Mouse (Mus musculus) stomach, embryonic 14.5 days (tissue): Measurements from ENCODE around the gene Hoxa6. TPM values are rescaled to one million over a fixed set of nuclear protein-coding genes. Genes with fewer than 3 reads are reported as not detected.

Source experiments
- ATAC-seq: fragments of 200-750 bp; cut with Nextera tagmentation; 2 replicates; pipeline ENCODE4 v1.8.0; 2017; ENCODE audit warnings: low read depth, moderate TSS enrichment; ENCODE audit not compliant: insufficient number of reproducible peaks, insufficient read depth, low FRiP score
- H3K27ac ChIP-seq: fragments of 300-500 bp; sonication (generic); 2 replicates; pipeline ENCODE4 v1.5.1; 2014; ENCODE audit warnings: mild to moderate bottlenecking, low read length, moderate library complexity, mixed read lengths
- H3K27me3 ChIP-seq: fragments of 300-500 bp; sonication (generic); 2 replicates; pipeline ENCODE4 v1.6.1; 2014; ENCODE audit warnings: low read length, control low read depth, mixed read lengths; ENCODE audit not compliant: control insufficient read depth, insufficient read depth
- H3K36me3 ChIP-seq: fragments of 300-500 bp; sonication (generic); 2 replicates; pipeline ENCODE4 v1.6.1; 2014; ENCODE audit warnings: mild to moderate bottlenecking, control low read depth, low read length, moderate library complexity, mixed read lengths; ENCODE audit not compliant: control insufficient read depth, insufficient read depth
- H3K4me1 ChIP-seq: fragments of 300-500 bp; sonication (generic); 2 replicates; pipeline ENCODE4 v1.6.1; 2014; ENCODE audit warnings: low read length, control low read depth, mixed read lengths; ENCODE audit not compliant: control insufficient read depth, insufficient read depth
- H3K4me2 ChIP-seq: fragments of 300-500 bp; sonication (generic); replicated peaks from 2 replicates; pipeline ENCODE4 v1.6.1; 2014; ENCODE audit warnings: low read depth, low read length, control low read depth
- H3K4me3 ChIP-seq: fragments of 300-500 bp; sonication (generic); 2 replicates; pipeline ENCODE4 v1.5.1; 2014; ENCODE audit warnings: low read depth, low read length, control low read depth
- H3K9ac ChIP-seq: fragments of 300-500 bp; sonication (generic); replicated peaks from 2 replicates; pipeline ENCODE4 v1.6.1; 2014; ENCODE audit warnings: low read depth, mild to moderate bottlenecking, control low read depth, low read length, moderate library complexity, mixed read lengths
- H3K9me3 ChIP-seq: fragments of 300-500 bp; sonication (generic); 2 replicates; pipeline ENCODE4 v1.6.1; 2016; ENCODE audit warnings: low read depth, low read length, control low read depth; ENCODE audit not compliant: control insufficient read depth
- WGBS: fragments of 180-500 bp; shearing (Covaris S2); extraction: QIAGEN DNeasy Blood & Tissue Kit; methylation state at CpG from one replicate; pipeline ENCODE4 v1.1.7; 2014; 5-methylcytosine and 5-hydroxymethylcytosine counted together
- polyA plus RNA-seq: library from polyadenylated mRNA; unstranded; fragments of >200 nt; fragmentation: Nextera tagmentation; extraction: Ambion mirVana; gene quantifications from 2 replicates; pipeline ENCODE4 v1.2.1, GENCODE M21; 2014

The Hoxa6 gene
- polyA plus RNA-seq, 1 experiment from 2014 or later = 3.4 TPM

GRCm38 (mm10) chr6:52243681-52244121 lies 35.2 kb upstream of the Hoxa6 start:
- no peak for ATAC-seq
- Histone ChIP-seq H3K4me2 (no peak overlapping the region), H3K4me1 (no peaks in the 10 kb centered on the region; the same call in 1 of the 2 replicates), H3K27ac (no peak overlapping the region), H3K9ac (no peak overlapping the region), H3K27me3 (peaks cover 74% of the 10 kb centered on the region), H3K4me3 (no peak overlapping the region), H3K9me3 (no peaks in the 10 kb centered on the region), H3K36me3 (no peaks in the 10 kb centered on the region)
- WGBS = 0% methylated on average over 12 of the region's 12 CpGs

DNA sequence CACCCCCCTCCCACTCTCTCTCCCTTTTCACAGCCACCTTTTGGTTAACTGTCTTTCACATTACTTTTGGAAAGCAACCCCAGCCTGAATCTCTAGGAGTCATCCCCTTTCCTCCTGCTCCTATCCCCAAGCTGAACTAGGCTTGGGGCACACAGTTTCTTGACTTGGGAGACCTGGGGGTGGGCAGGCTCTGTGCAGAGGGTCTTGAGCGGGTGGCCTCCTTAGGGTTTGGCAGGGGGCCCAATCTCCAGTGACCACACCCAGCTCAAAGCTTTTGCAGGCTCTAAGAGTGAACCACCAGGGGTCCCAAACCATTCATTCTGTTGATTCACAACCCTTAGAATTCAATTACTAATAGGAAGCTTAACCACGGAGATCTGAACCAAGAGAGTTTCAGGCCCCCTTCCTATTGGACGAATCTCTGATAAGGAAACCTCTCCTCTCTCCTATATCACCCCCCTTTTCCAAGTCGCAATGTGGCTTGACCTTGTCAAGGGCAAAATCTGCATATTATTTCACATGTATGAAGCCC lies 34.3 kb upstream of the Hoxa6 start:
- Histone ChIP-seq H3K4me2 (no peak overlapping the region), H3K4me3 (no peak overlapping the region), H3K27ac (no peak overlapping the region), H3K27me3 (peaks cover 68% of the 10 kb centered on the region), H3K36me3 (no peaks in the 10 kb centered on the region), H3K9me3 (no peaks in the 10 kb centered on the region), H3K9ac (no peak overlapping the region), H3K4me1 (no peaks in the 10 kb centered on the region; the same call in 1 of the 2 replicates)
- WGBS = 2% methylated on average over 4 of the region's 4 CpGs
- ATAC-seq = no peak

GRCm38 (mm10) chr6:52241001-52241621 lies 32.6 kb upstream of the Hoxa6 start:
- 2% methylated on average over 9 of the region's 9 CpGs for WGBS
- Histone ChIP-seq H3K27ac (no peak overlapping the region), H3K27me3 (peaks cover 65% of the 10 kb centered on the region), H3K4me2 (no peak overlapping the region), H3K9ac (no peak overlapping the region), H3K4me3 (no peak overlapping the region), H3K4me1 (no peaks in the 10 kb centered on the region; the same call in 1 of the 2 replicates), H3K36me3 (no peaks in the 10 kb centered on the region), H3K9me3 (no peaks in the 10 kb centered on the region)
- ATAC-seq = no peak

DNA sequence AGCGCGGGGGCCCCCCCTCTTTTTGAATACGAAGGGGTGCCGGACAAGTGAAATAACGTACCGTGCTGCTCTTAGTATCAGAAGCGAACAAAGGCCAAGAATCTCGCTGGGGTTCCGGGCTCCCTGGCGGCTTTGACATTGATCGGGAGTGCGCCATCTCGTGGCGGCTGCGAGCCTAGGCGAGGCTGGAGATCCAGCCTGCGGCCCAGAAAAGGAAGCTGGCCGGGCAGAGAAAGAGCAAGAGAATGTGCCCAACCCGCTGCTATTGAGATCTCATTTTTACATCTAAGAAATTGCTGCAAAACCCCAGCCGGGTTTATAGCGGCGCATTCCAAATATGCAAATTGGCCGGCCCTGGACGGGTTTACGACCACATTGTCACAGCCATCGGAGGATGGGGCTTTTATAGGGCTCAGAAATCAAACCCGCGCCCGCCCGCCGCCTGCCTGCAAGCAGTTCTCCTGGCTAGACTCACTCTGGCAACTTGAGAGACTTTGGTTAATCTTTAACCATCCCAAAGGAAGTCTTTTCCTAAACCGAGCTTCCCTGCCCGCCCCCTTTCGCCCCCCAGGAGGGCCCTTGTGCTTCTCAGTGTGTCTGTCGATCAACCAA lies 32.0 kb upstream of the Hoxa6 start, which contains the start of gene Hoxa10:
TSS of gene Hoxa10 (minus strand) at position 466 of the 612 bp plus-strand sequence.
- Histone ChIP-seq H3K9ac (no peak within 1 kb of the TSS), H3K4me1 (no peaks in the 10 kb centered on the region; the same call in 1 of the 2 replicates), H3K4me2 (peak within 1 kb of the TSS; percentile 20; the same call in 1 of the 2 replicates), H3K4me3 (peak within 1 kb of the TSS; percentile 14), H3K27me3 (peaks cover 65% of the 10 kb centered on the region), H3K9me3 (no peaks in the 10 kb centered on the region), H3K36me3 (no peaks in the 10 kb centered on the region), H3K27ac (no peak within 1 kb of the TSS)
- 1% methylated on average over 35 of the region's 35 CpGs for WGBS
- ATAC-seq = no peak

DNA sequence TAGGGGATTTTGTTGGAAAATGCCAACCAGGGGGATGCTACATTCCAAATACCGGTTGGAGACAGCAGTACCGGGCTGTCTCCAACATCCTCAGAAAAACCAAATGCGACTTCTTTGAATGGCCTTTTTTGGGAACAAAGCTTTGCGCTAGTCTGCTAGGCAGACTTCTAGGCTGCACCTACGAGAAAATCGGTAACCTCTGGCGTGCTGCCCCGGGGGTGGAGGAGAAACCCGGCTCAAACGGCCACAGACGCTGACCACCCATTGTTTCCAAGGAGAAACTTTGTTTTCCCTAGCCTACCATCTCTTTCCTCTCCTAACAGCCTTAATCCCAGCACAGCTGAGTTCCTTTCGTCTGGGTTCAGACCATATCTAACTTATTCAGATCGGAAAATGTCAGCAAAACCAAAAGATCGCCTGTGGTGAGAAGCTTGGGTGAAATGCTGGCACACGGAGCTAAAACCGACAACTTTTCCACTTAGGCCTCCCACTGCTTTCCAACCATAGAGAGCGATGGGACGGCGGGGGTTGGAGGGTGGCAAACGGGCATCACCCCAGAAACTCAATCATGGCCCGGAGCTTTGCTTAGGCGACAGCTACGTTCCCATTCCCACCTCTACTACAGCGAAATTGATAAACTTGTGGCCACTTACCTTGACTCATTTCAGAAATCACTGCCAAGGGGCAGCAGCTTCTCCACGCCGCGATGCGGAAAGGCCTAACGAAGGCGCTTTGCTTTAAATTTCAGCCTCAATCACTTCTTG lies 31.3 kb upstream of the Hoxa6 start:
- Histone ChIP-seq H3K9me3 (no peaks in the 10 kb centered on the region), H3K36me3 (no peaks in the 10 kb centered on the region), H3K4me1 (no peaks in the 10 kb centered on the region; the same call in 1 of the 2 replicates), H3K4me3 (peak overlapping the region; percentile 14), H3K27me3 (peaks cover 65% of the 10 kb centered on the region), H3K4me2 (peak overlapping the region; percentile 20; the same call in 1 of the 2 replicates), H3K9ac (no peak overlapping the region), H3K27ac (no peak overlapping the region)
- no peak for ATAC-seq
- WGBS = 3% methylated on average over 30 of the region's 30 CpGs

DNA sequence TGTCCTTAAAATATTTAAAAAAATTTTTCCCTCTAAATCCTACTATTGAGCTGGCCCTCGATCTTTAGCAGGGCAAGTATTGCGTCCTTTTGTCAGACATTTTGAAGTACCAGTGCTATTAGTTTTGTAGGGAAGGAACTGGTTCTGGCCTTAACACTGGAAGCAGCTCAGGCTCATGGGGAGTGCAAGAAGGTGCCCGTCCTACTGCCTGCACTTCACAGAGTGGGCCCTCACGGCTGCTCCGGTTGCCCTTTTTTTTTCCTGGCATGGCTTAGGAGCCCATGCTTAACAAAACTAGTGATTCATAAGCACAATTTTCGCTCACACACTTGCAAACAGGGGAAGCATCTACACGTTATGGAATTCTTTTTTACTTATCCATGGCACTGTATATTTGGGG lies 30.5 kb upstream of the Hoxa6 start:
- no peak overlapping the region for H3K4me2 ChIP-seq
- H3K4me3 ChIP-seq = no peak overlapping the region
- ATAC-seq = no peak
- peaks cover 2% of the 10 kb centered on the region; the same call in 1 of the 2 replicates for H3K4me1 ChIP-seq
- no peaks in the 10 kb centered on the region for H3K9me3 ChIP-seq
- H3K36me3 ChIP-seq = no peaks in the 10 kb centered on the region
- H3K27me3 ChIP-seq = peaks cover 71% of the 10 kb centered on the region
- H3K27ac ChIP-seq = no peak overlapping the region
- 2% methylated on average over 7 of the region's 7 CpGs for WGBS
- H3K9ac ChIP-seq = no peak overlapping the region

DNA sequence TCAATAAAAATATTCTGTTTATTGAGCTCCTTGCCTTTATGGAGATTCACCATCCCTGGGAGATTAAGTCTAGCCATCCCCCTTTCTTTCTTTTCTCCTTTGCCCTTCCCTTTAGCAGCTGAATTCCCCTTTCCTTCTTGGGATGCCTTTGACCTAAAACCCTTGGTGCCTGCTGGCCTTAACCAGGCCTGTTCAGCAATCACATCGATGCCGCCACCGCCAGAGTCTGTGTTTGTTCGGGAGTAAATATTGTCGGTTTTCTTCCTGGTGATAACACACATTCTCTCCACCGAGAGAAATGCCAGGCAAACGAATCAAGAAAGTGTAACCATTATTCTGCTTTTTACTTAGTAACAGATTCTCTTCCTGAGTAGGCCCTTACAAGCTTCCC lies 29.6 kb upstream of the Hoxa6 start:
- no peak overlapping the region for H3K9ac ChIP-seq
- WGBS = 2% methylated on average over 7 of the region's 7 CpGs
- no peak overlapping the region for H3K4me3 ChIP-seq
- no peak overlapping the region for H3K27ac ChIP-seq
- H3K4me1 ChIP-seq = peaks cover 3% of the 10 kb centered on the region; the same call in 1 of the 2 replicates
- no peaks in the 10 kb centered on the region for H3K9me3 ChIP-seq
- no peak for ATAC-seq
- no peaks in the 10 kb centered on the region for H3K36me3 ChIP-seq
- H3K27me3 ChIP-seq = peaks cover 71% of the 10 kb centered on the region
- no peak overlapping the region for H3K4me2 ChIP-seq
